Mouse (Mus musculus) CD4-positive helper T cell, adult 2 months (primary cell): ENCODE measurements around the gene Aldoc.
A peak's percentile ranks its signal among the peaks of the same experiment; 100 is the strongest.

Experiments
- DNase-seq: peaks from one replicate; pipeline ENCODE4 v3.0.0-alpha.2; 2012; ENCODE audit warnings: low read depth, missing footprints, low spot score

Aldoc gene

DNA sequence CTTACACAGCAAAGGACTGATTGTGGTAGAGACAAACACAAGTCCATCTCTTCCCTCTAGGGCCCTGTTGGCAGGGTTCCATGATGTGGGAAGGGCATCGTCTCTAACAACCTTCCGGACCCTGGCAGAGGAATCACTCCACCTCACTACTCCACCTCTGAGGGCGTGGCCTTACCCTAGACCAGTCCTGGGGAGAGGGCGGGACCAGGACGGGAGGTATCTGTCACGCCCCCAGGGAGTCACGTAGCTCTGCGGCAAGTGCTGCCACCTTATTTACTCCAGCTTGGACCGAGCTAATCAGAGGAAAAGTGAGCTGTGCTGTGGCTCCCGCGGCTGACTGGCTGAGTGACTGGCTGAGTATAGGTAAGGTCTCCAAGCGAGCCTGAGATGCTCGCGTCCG is at the start of gene Aldoc:
Gene Aldoc, plus strand, starts transcription at position 109 of the 400 bp plus-strand sequence.
- peak; percentile 90 for DNase-seq

DNA sequence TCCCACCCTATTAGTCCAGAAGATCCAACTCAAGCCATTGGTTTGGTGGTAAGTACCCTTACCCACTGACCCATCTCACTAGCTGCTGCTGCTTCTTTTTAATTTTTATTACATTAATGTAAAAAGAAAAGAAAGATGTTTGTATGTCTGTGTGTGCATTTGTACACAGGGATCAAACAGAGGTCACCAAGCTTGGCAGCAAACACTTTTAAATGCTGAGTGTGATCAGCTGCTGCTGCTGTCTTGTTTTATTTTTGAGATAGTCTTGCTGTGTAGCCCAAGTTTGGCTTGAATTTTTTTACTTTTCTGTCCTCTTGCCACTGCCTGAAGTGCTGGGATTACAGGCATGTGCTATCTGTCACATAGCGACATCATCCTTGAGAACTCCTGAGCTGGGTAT is 47.2 kb upstream of the Aldoc start:
- no peak for DNase-seq

DNA sequence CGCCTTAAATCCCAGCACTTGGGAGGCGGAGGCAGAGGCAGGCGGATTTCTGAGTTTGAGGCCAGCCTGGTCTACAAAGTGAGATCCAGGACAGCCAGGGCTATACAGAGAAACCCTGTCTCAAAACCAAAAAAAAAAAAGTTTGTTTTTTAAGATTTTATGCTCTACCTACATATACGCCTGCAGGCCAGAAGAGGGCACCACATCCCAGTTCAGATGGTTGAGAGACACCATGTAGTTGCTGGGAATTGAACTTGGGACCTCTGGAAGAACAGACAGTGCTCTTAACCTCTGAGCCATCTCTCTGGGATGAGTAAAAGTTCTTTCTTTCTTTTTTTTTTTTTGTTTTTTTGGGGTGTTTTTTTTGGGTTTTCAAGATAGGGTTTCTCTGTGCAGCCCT is 46.6 kb upstream of the Aldoc start:
- peak; percentile 20 for DNase-seq

- DNase-seq, result no peak
These were observed 43.9 kb upstream of the Aldoc start for GRCm38 (mm10) chr11:78278853-78279252.

DNA sequence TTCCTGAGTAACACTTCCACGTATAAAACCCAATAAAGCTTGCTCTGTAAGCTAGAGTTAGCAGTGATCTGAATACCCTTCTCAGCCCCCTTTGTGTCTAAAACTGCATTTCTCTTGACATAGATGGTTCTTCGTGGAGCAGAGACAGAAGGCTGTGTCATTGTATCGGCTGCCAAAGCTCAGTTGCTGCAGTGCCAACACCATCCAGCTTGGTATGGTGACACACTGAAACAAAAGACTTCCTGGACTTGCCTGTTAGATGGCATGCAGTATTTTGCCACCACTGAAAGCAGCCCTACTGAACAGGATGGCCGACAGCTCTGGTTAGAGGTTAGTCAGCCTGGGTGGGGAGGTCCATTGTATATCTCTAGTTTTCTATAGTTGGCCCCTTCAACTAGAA is 43.2 kb upstream of the Aldoc start:
- no peak for DNase-seq

DNA sequence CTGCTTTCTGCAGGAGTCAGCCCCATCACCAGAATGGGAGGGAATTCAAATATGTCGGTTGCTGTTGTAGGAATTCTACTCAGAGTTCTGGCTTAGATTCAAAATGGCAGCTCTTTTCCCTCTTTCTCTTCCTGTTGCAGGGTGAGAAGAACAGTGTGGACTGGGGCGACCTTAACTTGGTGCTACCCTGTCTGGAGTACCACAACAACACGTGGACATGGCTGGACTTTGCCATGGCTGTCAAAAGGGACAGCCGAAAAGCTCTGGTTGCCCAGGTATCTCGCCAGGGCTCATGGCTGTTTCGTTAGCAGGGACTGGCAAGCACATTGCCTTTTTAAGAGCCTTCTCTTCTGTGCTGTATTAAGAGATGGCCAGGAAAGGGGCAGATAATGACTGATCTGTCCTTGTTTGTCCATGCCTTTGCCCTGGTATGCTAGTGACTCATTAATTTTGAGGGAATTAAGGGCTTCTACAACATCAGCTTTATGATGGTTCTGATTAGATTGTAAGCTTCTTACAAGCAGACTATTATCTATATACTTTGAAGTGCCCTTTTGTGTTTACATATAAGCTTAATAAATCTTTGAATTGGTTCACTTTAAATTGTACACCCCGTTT is 33.5 kb upstream of the Aldoc start:
- no peak for DNase-seq

DNA sequence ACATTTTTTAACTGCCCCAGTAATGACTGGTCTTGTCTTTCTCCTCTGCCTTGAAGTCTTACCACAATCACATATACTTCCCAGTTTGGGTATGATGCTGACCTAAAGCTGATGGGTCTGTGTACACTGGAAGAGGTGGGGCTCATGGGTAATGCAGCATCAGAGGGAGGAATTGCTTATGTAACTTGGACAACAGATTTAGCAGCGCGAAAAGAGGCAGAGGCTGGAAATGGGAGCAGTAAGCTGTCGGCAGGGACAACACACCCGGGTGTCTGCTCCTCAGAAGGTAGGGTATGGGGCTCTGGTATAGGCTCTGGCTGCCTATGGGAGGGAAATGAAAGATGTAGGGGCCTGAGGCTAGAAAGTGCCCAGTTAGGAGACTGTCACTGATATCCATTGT is 32.1 kb upstream of the Aldoc start, which contains the start of gene BC030499:
Gene BC030499, plus strand, starts transcription at position 188 of the 400 bp plus-strand sequence.
- no peak for DNase-seq

DNA sequence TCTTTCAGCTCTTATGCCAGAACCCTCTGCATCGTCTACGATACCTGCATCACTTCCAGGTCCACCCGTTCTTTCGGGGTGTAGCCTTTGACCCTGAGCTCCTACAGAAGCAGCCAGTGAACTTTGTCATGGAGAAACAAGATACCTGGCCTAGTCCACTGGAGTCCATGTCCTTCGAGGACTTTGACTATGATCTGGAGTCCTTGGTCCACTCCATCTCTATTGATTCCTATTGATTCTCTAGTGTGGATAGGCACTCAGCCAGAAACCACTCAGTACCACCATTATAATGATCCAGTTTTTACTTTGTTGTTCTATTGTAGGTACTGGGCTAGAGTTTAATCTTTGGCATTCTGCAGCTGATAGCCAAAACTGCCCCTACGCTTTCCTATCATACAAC is 28.2 kb upstream of the Aldoc start:
- DNase-seq, result no peak

GRCm38 (mm10) chr11:78300917-78301316 is 21.9 kb upstream of the Aldoc start:
- DNase-seq, result no peak

GRCm38 (mm10) chr11:78301357-78302084 is 21.2 kb upstream of the Aldoc start, which contains the start of gene Spag5:
Spag5 (plus strand) TSS chr11:78301529.
- peak; percentile 90 for DNase-seq

- DNase-seq, result no peak
These were observed 17.5 kb upstream of the Aldoc start for GRCm38 (mm10) chr11:78305272-78305671.

DNA sequence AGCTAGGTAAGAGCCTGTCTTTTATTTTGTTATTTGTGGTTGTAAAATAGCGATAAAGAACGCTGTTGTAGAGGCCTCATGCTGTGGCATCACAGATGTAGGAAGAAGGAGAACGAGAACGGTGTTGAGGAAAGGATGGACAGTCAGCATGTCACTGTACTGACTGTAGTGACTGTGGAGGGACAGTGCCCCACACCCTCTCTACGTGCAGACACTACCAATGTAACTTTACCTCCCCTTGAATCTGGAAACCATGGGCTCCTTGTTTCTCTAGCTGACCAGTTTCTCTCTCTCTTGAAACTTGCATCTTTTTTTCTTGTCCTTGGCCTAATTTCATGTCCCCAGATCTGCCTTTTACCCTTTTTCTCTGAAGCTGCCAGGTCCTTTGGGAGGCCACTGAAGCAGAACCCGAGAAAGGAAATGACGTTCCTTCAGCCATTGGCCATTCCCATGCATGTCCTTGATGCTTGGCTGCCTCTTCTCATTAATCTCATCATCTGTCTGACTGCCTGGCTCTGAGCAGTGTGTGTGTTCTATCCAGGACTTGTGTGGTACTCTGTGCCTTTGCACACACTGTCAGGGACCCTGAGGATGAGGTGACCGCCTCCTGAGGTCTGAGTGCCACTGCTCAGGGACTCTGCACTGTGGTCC is 11.8 kb upstream of the Aldoc start:
- no peak for DNase-seq

- no peak for DNase-seq
These were observed 9.1 kb upstream of the Aldoc start for GRCm38 (mm10) chr11:78313662-78314061.

GRCm38 (mm10) chr11:78318411-78318810 is 4.4 kb upstream of the Aldoc start:
- DNase-seq, result no peak

- peak; percentile 1 for DNase-seq
These were observed 514 bp upstream of the Aldoc start for GRCm38 (mm10) chr11:78322076-78322831.

DNA sequence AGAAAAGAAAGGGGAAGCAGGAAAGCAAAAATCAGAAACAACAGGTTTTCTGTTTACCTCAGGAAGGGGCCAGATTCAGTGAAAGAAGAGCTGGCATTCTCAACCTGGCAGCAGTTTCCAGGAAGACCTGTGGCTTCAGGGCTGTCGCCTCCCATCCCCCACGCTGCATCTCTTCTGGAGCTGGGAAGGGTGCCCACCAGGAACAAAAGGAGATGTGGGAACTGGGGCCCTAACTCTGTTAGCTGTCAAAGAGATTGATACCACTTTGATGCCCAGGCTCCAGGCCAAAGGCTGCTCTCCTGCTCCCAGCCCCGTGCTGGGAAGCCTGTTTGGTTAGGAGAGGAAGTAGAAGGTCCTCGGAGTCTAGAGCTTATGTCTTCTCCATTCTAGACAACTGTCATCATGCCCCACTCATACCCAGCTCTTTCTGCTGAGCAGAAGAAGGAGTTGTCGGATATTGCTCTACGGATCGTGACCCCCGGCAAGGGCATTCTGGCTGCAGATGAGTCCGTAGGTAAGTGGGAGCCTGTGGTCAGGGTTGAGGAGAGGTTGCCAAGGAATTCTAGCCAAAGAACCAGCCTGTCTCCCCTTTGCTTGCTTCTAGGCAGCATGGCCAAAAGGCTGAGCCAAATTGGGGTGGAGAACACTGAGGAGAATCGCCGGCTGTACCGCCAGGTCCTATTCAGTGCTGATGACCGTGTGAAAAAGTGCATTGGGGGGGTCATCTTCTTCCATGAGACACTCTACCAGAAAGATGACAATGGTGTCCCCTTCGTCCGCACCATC is 1.4 kb downstream of the Aldoc start:
- no peak for DNase-seq

- DNase-seq, result no peak
These were observed 2.2 kb downstream of the Aldoc start for GRCm38 (mm10) chr11:78324965-78325364.

GRCm38 (mm10) chr11:78327215-78327614 is 4.4 kb downstream of the Aldoc start:
- DNase-seq, result no peak

GRCm38 (mm10) chr11:78327634-78328511 is 5.1 kb downstream of the Aldoc start, which contains the start of gene Pigs:
Pigs (plus strand) TSS chr11:78328415.
- peak; percentile 95 for DNase-seq

DNA sequence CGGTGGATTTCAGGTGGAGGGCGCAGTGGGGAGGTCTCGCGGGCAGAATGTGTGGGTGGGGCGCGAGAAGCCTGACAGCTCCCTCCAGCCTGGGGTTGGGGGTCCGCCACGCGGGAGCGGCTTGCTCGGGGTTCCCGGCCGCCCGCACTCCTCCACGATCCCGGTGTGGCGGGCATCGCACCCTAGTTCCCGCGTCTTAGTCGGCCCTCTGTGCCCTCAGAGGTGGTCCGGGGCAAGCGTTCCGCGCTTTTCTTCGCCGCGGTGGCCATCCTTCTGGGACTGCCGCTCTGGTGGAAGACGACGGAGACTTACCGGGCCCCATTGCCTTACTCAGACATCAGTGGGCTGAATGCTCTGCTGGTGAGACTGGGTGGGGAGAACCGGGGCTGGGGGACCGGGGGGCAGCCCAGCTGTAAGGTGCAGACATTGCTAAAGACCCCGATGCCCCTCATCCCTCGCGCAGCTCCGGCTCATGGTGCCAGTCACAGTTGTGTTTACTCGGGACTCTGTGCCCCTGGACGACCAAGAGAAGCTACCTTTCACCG is 5.8 kb downstream of the Aldoc start:
- DNase-seq, result no peak
